In genomic region chr6:6216507-6217285, GRCm38 (mm10) we compare ENCODE assay signal across 8 mouse cellular contexts. TPM values are rescaled to one million over a fixed set of nuclear protein-coding genes. Genes with fewer than 3 reads are reported as not detected.
DNase-seq lines count a peak whose midpoint lies in the region; ATAC-seq and TF ChIP-seq lines count a peak whose summit lies in the region.

Gene Slc25a13, minus strand, starts transcription at chr6:6217173.

- no peaks in the 10 kb centered on the region; the same call in none of the 2 replicates for H3K36me3 ChIP-seq in heart, adult 2 months (ENCODE audit: control insufficient read depth, insufficient read depth, low read length)
- H3K36me3 ChIP-seq in kidney, adult 2 months (ENCODE audit: control insufficient read depth, insufficient read depth, low read length): no peaks in the 10 kb centered on the region
- no peaks in the 10 kb centered on the region for H3K36me3 ChIP-seq in neural tube, embryonic 14.5 days (ENCODE audit: control insufficient read depth, insufficient read depth, low read length)
- no peaks in the 10 kb centered on the region for H3K36me3 ChIP-seq in thymus, adult 2 months (ENCODE audit: control insufficient read depth, insufficient read depth, low read length)

- no peaks in the 10 kb centered on the region for H3K9me3 ChIP-seq in neural tube, embryonic 14.5 days (ENCODE audit: control insufficient read depth, low read length)

- no peak for TF ChIP-seq EP300 in heart, adult 2 months (IDR thresholded peaks at IDR 0.05; ENCODE audit: insufficient read depth, low read depth, low read length)

- peak within 1 kb of the TSS; percentile 81 for H3K4me3 ChIP-seq in heart, adult 2 months
- peak within 1 kb of the TSS; percentile 86 for H3K4me3 ChIP-seq in kidney, adult 2 months (ENCODE audit: insufficient read depth, low read depth, low read length)
- peak within 1 kb of the TSS; percentile 61 for H3K4me3 ChIP-seq in lung, adult 2 months (replicated peaks; ENCODE audit: extremely low read depth, low read depth, low read length)
- H3K4me3 ChIP-seq in neural tube, embryonic 14.5 days (ENCODE audit: low read depth, low read length): peak within 1 kb of the TSS; percentile 62
- peak within 1 kb of the TSS; percentile 68 for H3K4me3 ChIP-seq in thymus, adult 2 months (ENCODE audit: control insufficient read depth, insufficient read depth, low read length)

- ATAC-seq in neural tube, embryonic 14.5 days (ENCODE audit: low read depth): peak; percentile 96

- H3K27ac ChIP-seq in heart, adult 2 months: peak within 1 kb of the TSS; percentile 95
- H3K27ac ChIP-seq in kidney, adult 2 months (ENCODE audit: insufficient read depth, low read depth, low read length): peak within 1 kb of the TSS; percentile 96
- H3K27ac ChIP-seq in neural tube, embryonic 14.5 days (ENCODE audit: low read depth, low read length): no peak within 1 kb of the TSS
- H3K27ac ChIP-seq in thymus, adult 2 months (ENCODE audit: control insufficient read depth, insufficient read depth, low read length): no peak within 1 kb of the TSS

- H3K9ac ChIP-seq in heart, adult 2 months (ENCODE audit: low read depth, low read length): peak within 1 kb of the TSS; percentile 73
- peak within 1 kb of the TSS; percentile 66 for H3K9ac ChIP-seq in neural tube, embryonic 14.5 days (replicated peaks; ENCODE audit: low read depth, low read length)

- H3K4me1 ChIP-seq in heart, adult 2 months (ENCODE audit: control insufficient read depth, insufficient read depth, low read length): peaks cover 9% of the 10 kb centered on the region; the same call in 1 of the 2 replicates
- H3K4me1 ChIP-seq in kidney, adult 2 months (ENCODE audit: control insufficient read depth, insufficient read depth, low read length): peaks cover 20% of the 10 kb centered on the region; the same call in 1 of the 2 replicates
- H3K4me1 ChIP-seq in lung, adult 2 months (ENCODE audit: control insufficient read depth, insufficient read depth, low read length): peaks cover 7% of the 10 kb centered on the region
- H3K4me1 ChIP-seq in neural tube, embryonic 14.5 days (ENCODE audit: control insufficient read depth, insufficient read depth, low read length): no peaks in the 10 kb centered on the region; the same call in 1 of the 2 replicates
- peaks cover 6% of the 10 kb centered on the region; the same call in 1 of the 2 replicates for H3K4me1 ChIP-seq in thymus, adult 2 months (replicated peaks; ENCODE audit: control insufficient read depth, insufficient read depth, low read length)

- TF ChIP-seq CTCF in heart, adult 2 months (IDR thresholded peaks at IDR 0.05): no peak
- TF ChIP-seq CTCF in kidney, adult 2 months (conservative IDR thresholded peaks at IDR 0.05; ENCODE audit: insufficient read depth, insufficient read length, low read depth, low read length): no peak
- TF ChIP-seq CTCF in lung, adult 2 months (IDR thresholded peaks at IDR 0.05; ENCODE audit: insufficient read depth, low read length): no peak
- no peak for TF ChIP-seq CTCF in thymus, adult 2 months (IDR thresholded peaks at IDR 0.05; ENCODE audit: borderline replicate concordance, control insufficient read depth, extremely low read depth, insufficient read depth, low read length, poor library complexity)

- intact Hi-C loops in heart, adult 2 months (cut with DNase I): loop anchor here (2.0 kb wide), 2 partner anchors 32 to 82 kb away; no protein-coding TSS in a partner anchor

- no peaks in the 10 kb centered on the region for H3K27me3 ChIP-seq in heart, adult 2 months (ENCODE audit: control insufficient read depth, insufficient read depth, low read length)
- H3K27me3 ChIP-seq in kidney, adult 2 months (replicated peaks; ENCODE audit: control insufficient read depth, insufficient read depth, low read length): no peaks in the 10 kb centered on the region
- H3K27me3 ChIP-seq in neural tube, embryonic 14.5 days (ENCODE audit: control insufficient read depth, insufficient read depth, low read length): no peaks in the 10 kb centered on the region
- no peaks in the 10 kb centered on the region for H3K27me3 ChIP-seq in thymus, adult 2 months (ENCODE audit: control insufficient read depth, insufficient read depth, low read length)

- peak; percentile 72 for DNase-seq in 3T3-L1 (ENCODE audit: low read depth, low spot score)
- peak; percentile 51 for DNase-seq in adipocyte (ENCODE audit: low spot score)
- peak; percentile 89 for DNase-seq in embryo, embryonic 10 days (ENCODE audit: low spot score)
- peak; percentile 84 to 88 for DNase-seq in heart, adult 2 months
- DNase-seq in kidney, adult 2 months: peak; percentile 91
- DNase-seq in lung, adult 2 months: peak; percentile 60
- peak; percentile 63 for DNase-seq in thymus, adult 2 months

- WGBS in heart, adult 2 months: under 1% methylated on average over 51 of the region's 51 CpGs
- WGBS in kidney, adult 2 months: 1% methylated on average over 51 of the region's 51 CpGs
- under 1% methylated on average over 51 of the region's 51 CpGs for WGBS in lung, adult 2 months
- WGBS in neural tube, embryonic 14.5 days: under 1% methylated on average over 49 of the region's 51 CpGs
- 2% methylated on average over 51 of the region's 51 CpGs for WGBS in thymus, adult 2 months

- H3K4me2 ChIP-seq in neural tube, embryonic 14.5 days (ENCODE audit: low read depth, low read length): peak within 1 kb of the TSS; percentile 98

- H3K79me2 ChIP-seq in heart, adult 2 months (replicated peaks; ENCODE audit: control insufficient read depth, insufficient read depth, low read length): no peaks in the 10 kb centered on the region

- TF ChIP-seq POLR2A in heart, adult 2 months (IDR thresholded peaks at IDR 0.05; ENCODE audit: insufficient read depth, low read depth, low read length): peak; percentile 16; the same call in 1 of the 2 replicates
- TF ChIP-seq POLR2A in kidney, adult 2 months (IDR thresholded peaks at IDR 0.05; ENCODE audit: low read depth, low read length): no peak
- TF ChIP-seq POLR2A in lung, adult 2 months (IDR thresholded peaks at IDR 0.05; ENCODE audit: borderline replicate concordance, extremely low read depth, low read depth, low read length): no peak
- TF ChIP-seq POLR2A in thymus, adult 2 months (IDR thresholded peaks at IDR 0.05; ENCODE audit: control insufficient read depth, extremely low read depth, insufficient read depth, low read length, poor library complexity): no peak

RNA-seq across cellular contexts. Expression of gene Slc25a13, which starts in this region (rescaled TPM):
- 100 to 1,000 TPM; 121 to 146 TPM for total RNA-seq in heart, adult 2 months (2021)
- polyA plus RNA-seq in heart, adult 2 months (2012; rRNA removed): 45.5 and 79.1 TPM in 2 replicates
- polyA plus RNA-seq in kidney, adult 2 months (2012; rRNA removed): 35.2 and 37.8 TPM in 2 replicates
- polyA plus RNA-seq in lung, adult 2 months (2012; rRNA removed): 1.6 and 2.7 TPM in 2 replicates
- polyA plus RNA-seq in neural tube, embryonic 14.5 days (2014; fragmentation: Nextera tagmentation; extraction: Ambion mirVana): 4.9 and 5.4 TPM in 2 replicates
- 6.0 and 9.2 TPM in 2 replicates for polyA plus RNA-seq in thymus, adult 2 months (2012; rRNA removed)

Comparison
In these comparisons a context has a peak if more than half of its experiments do, and no peak if none do; other contexts are left out.
1. H3K27ac ChIP-seq: peak in heart, adult 2 months (single experiment) and kidney, adult 2 months (single experiment); none in neural tube, embryonic 14.5 days (single experiment) and thymus, adult 2 months (single experiment).
2. Peak in every context shown above with its lines, with median percentiles within 50 percentile points of each other: DNase-seq and H3K4me3 ChIP-seq.